Mouse (Mus musculus) liver, postnatal 0 days (tissue): ENCODE measurements around the gene Tspan3. TPM values are rescaled to one million over a fixed set of nuclear protein-coding genes. Genes with fewer than 3 reads are reported as not detected.

Experiments used
- ATAC-seq: fragments of 200-750 bp; cut with Nextera tagmentation; 2 replicates; pipeline ENCODE4 v1.8.0; 2017; ENCODE audit warnings: mild to moderate bottlenecking, moderate library complexity
- DNase-seq: peaks from one replicate; pipeline ENCODE4 v3.0.0-alpha.2; 2016
- H3K27ac ChIP-seq: fragments of 300-500 bp; sonication (generic); 2 replicates; pipeline ENCODE4 v1.5.1; 2014; ENCODE audit warnings: antibody characterized with exemption, moderate library complexity, mild to moderate bottlenecking, low read depth
- H3K27me3 ChIP-seq: fragments of 300-500 bp; sonication (generic); 2 replicates; pipeline ENCODE4 v1.6.1; 2014; ENCODE audit warnings: low read length, control low read depth, mixed read lengths; ENCODE audit not compliant: insufficient read depth
- H3K36me3 ChIP-seq: fragments of 300-500 bp; sonication (generic); replicated peaks from 2 replicates; pipeline ENCODE4 v1.6.1; 2014; ENCODE audit warnings: mild to moderate bottlenecking, control low read depth, low read length, moderate library complexity, mixed read lengths; ENCODE audit not compliant: insufficient read depth
- H3K4me1 ChIP-seq: fragments of 300-500 bp; sonication (generic); 2 replicates; pipeline ENCODE4 v1.6.1; 2014; ENCODE audit warnings: antibody characterized with exemption, mild to moderate bottlenecking, control low read depth; ENCODE audit not compliant: insufficient read depth
- H3K4me2 ChIP-seq: fragments of 300-500 bp; sonication (generic); 2 replicates; pipeline ENCODE4 v1.6.1; 2014; ENCODE audit warnings: low read depth, mild to moderate bottlenecking, low read length, moderate library complexity, mixed read lengths
- H3K4me3 ChIP-seq: fragments of 300-500 bp; sonication (generic); 2 replicates; pipeline ENCODE4 v1.5.1; 2014; ENCODE audit warnings: low read depth, low read length
- H3K9ac ChIP-seq: fragments of 300-500 bp; sonication (generic); replicated peaks from 2 replicates; pipeline ENCODE4 v1.6.1; 2014; ENCODE audit warnings: mild to moderate bottlenecking, moderate library complexity
- H3K9me3 ChIP-seq: fragments of 300-500 bp; sonication (generic); 2 replicates; pipeline ENCODE4 v1.6.1; 2016; ENCODE audit warnings: mild to moderate bottlenecking, control low read depth, low read length, mixed read lengths
- CTCF ChIP-seq: sonication (generic); IDR thresholded peaks from 2 replicates; pipeline ENCODE4 v1.5.1; 2016; ENCODE audit warnings: antibody characterized with exemption, low read depth
- EP300 ChIP-seq: IDR thresholded peaks from 2 replicates; pipeline ENCODE4 v1.6.1; 2016; ENCODE audit warnings: antibody characterized with exemption, low read depth, mild to moderate bottlenecking
- WGBS: fragments of 180-500 bp; shearing (Covaris S2); extraction: QIAGEN DNeasy Blood & Tissue Kit; methylation state at CpG from one replicate; pipeline ENCODE4 v1.1.7; 2014; ENCODE audit not compliant: insufficient replicate concordance; 5-methylcytosine and 5-hydroxymethylcytosine counted together
- polyA plus RNA-seq: library from polyadenylated mRNA; unstranded; fragments of >200 nt; fragmentation: Nextera tagmentation; extraction: Ambion mirVana; gene quantifications from 2 replicates; pipeline ENCODE4 v1.2.1, GENCODE M21; 2015

Gene Tspan3
- polyA plus RNA-seq, 1 experiment from 2014 or later: 23.4 TPM

- DNase-seq: peak; percentile 82
- Histone ChIP-seq H3K4me3 (peak overlapping the region; percentile 76), H3K36me3 (no peaks in the 10 kb centered on the region), H3K9ac (peak overlapping the region; percentile 85), H3K9me3 (no peaks in the 10 kb centered on the region), H3K27me3 (peaks cover 3% of the 10 kb centered on the region; the same call in 1 of the 2 replicates), H3K27ac (peak overlapping the region; percentile 44), H3K4me2 (peak overlapping the region; percentile 95), H3K4me1 (peaks cover 3% of the 10 kb centered on the region; the same call in 1 of the 2 replicates)
- under 1% methylated on average over 66 of the region's 82 CpGs for WGBS
- ATAC-seq: peak; percentile 93
- TF ChIP-seq EP300 (no peak), CTCF (no peak)
These were observed 4.7 kb downstream of the Tspan3 start for GRCm38 (mm10) chr9:56160341-56161141.

- DNase-seq (no peak), ATAC-seq (no peak)
- 57% methylated on average over 2 of the region's 2 CpGs for WGBS
- H3K27me3 ChIP-seq: peaks cover 3% of the 10 kb centered on the region; the same call in 1 of the 2 replicates
- H3K9me3 ChIP-seq: no peaks in the 10 kb centered on the region
- no peak overlapping the region for H3K27ac ChIP-seq
- H3K9ac ChIP-seq: no peak overlapping the region
- no peaks in the 10 kb centered on the region for H3K36me3 ChIP-seq
- TF ChIP-seq CTCF (no peak), EP300 (no peak)
- no peak overlapping the region for H3K4me3 ChIP-seq
- H3K4me2 ChIP-seq: peak overlapping the region; percentile 95; the same call in 1 of the 2 replicates
- peaks cover 2% of the 10 kb centered on the region; the same call in 1 of the 2 replicates for H3K4me1 ChIP-seq
These were observed 5.8 kb downstream of the Tspan3 start for GRCm38 (mm10) chr9:56159456-56159855.

GRCm38 (mm10) chr9:56158077-56158476, 7.2 kb downstream of the Tspan3 start:
- Histone ChIP-seq H3K27ac (no peak overlapping the region), H3K4me1 (peaks cover 2% of the 10 kb centered on the region; the same call in 1 of the 2 replicates), H3K9me3 (no peaks in the 10 kb centered on the region), H3K9ac (no peak overlapping the region), H3K4me2 (no peak overlapping the region), H3K36me3 (no peaks in the 10 kb centered on the region), H3K27me3 (peaks cover 3% of the 10 kb centered on the region; the same call in 1 of the 2 replicates), H3K4me3 (no peak overlapping the region)
- ATAC-seq (no peak), DNase-seq (no peak)
- WGBS: 64% methylated on average over 2 of the region's 2 CpGs
- TF ChIP-seq EP300: no peak
- TF ChIP-seq CTCF: no peak

GRCm38 (mm10) chr9:56154572-56154971, 10.7 kb downstream of the Tspan3 start:
- WGBS: 81% methylated on average over 5 of the region's 5 CpGs
- TF ChIP-seq EP300: no peak
- no peak for TF ChIP-seq CTCF
- Histone ChIP-seq H3K9ac (no peak overlapping the region), H3K36me3 (no peaks in the 10 kb centered on the region), H3K27me3 (no peaks in the 10 kb centered on the region), H3K4me1 (no peaks in the 10 kb centered on the region), H3K4me3 (no peak overlapping the region), H3K4me2 (no peak overlapping the region), H3K27ac (no peak overlapping the region), H3K9me3 (0 out of 2 replicates have a peak, but pooled peaks cover 2% of the 10 kb centered on the region)
- DNase-seq: no peak
- no peak for ATAC-seq

GRCm38 (mm10) chr9:56152482-56153007, 12.7 kb downstream of the Tspan3 start:
- no peak overlapping the region for H3K4me2 ChIP-seq
- no peak overlapping the region for H3K4me3 ChIP-seq
- TF ChIP-seq CTCF (no peak), EP300 (no peak)
- ATAC-seq (no peak), DNase-seq (no peak)
- no peaks in the 10 kb centered on the region for H3K4me1 ChIP-seq
- H3K36me3 ChIP-seq: no peaks in the 10 kb centered on the region
- H3K9ac ChIP-seq: no peak overlapping the region
- no peaks in the 10 kb centered on the region for H3K27me3 ChIP-seq
- 72% methylated on average over 4 of the region's 4 CpGs for WGBS
- 0 out of 2 replicates have a peak, but pooled peaks cover 2% of the 10 kb centered on the region for H3K9me3 ChIP-seq
- H3K27ac ChIP-seq: no peak overlapping the region

GRCm38 (mm10) chr9:56151745-56152481, 13.4 kb downstream of the Tspan3 start:
- no peak for DNase-seq

More at GRCm38 (mm10) chr9:56151745-56152481, 13.4 kb downstream of the Tspan3 start:
- 57% methylated on average over 7 of the region's 7 CpGs for WGBS
- Histone ChIP-seq H3K9me3 (0 out of 2 replicates have a peak, but pooled peaks cover 2% of the 10 kb centered on the region), H3K27ac (no peak overlapping the region), H3K27me3 (no peaks in the 10 kb centered on the region), H3K36me3 (no peaks in the 10 kb centered on the region), H3K4me3 (no peak overlapping the region), H3K4me1 (no peaks in the 10 kb centered on the region), H3K4me2 (no peak overlapping the region), H3K9ac (no peak overlapping the region)
- TF ChIP-seq CTCF (no peak), EP300 (no peak)
- ATAC-seq: no peak
